9 mouse cellular contexts compared by ENCODE assay signal in genomic region chr7:99215347-99215855, GRCm38 (mm10). TPM values are rescaled to one million over a fixed set of nuclear protein-coding genes. Genes with fewer than 3 reads are reported as not detected.
DNase-seq lines count a peak whose midpoint lies in the region; ATAC-seq and TF ChIP-seq lines count a peak whose summit lies in the region.
"Had no signal": no experiment of that assay in that cellular context is flagged by ENCODE, and none has a peak within 500 bp of the region (broad histone marks: within the 10 kb centered on the region; RNA-seq: fewer than 3 reads in every experiment).

No protein-coding gene starts in this region.

- no peak overlapping the region for H3K4me3 ChIP-seq in heart, embryonic 14.5 days (ENCODE audit: control insufficient read depth in 1 of 2, insufficient read depth in 1 of 2, low read depth in 1 of 2, low read length in 2 of 2)
- H3K4me3 ChIP-seq in liver, postnatal 0 days (ENCODE audit: low read depth, low read length) = no peak overlapping the region

- no peaks in the 10 kb centered on the region for H3K9me3 ChIP-seq in heart, embryonic 14.5 days (ENCODE audit: control insufficient read depth, low read length)
- no peaks in the 10 kb centered on the region for H3K9me3 ChIP-seq in liver, postnatal 0 days (ENCODE audit: low read length)

- TF ChIP-seq CTCF in liver, postnatal 0 days (IDR thresholded peaks at IDR 0.05; ENCODE audit: low read depth) = no peak

- TF ChIP-seq EP300 in liver, postnatal 0 days (IDR thresholded peaks at IDR 0.05; ENCODE audit: low read depth) = no peak

- peaks cover 25 to 37% of the 10 kb centered on the region in 2 experiments for H3K4me1 ChIP-seq in heart, embryonic 14.5 days (ENCODE audit: control insufficient read depth in 2 of 2, insufficient read depth in 2 of 2, low read length in 2 of 2)
- peaks cover 26% of the 10 kb centered on the region for H3K4me1 ChIP-seq in liver, postnatal 0 days (ENCODE audit: insufficient read depth)

- H3K9ac ChIP-seq in heart, embryonic 14.5 days (ENCODE audit: low read length) = no peak overlapping the region; the same call in 1 of the 2 replicates
- H3K9ac ChIP-seq in liver, postnatal 0 days (replicated peaks) = no peak overlapping the region

- peak overlapping the region; percentile 46 to 54 for H3K27ac ChIP-seq in heart, embryonic 14.5 days (replicated peaks in 1 of 2; ENCODE audit: control insufficient read depth in 1 of 2, insufficient read depth in 1 of 2, low read depth in 2 of 2, low read length in 2 of 2)
- no peak overlapping the region for H3K27ac ChIP-seq in liver, postnatal 0 days (ENCODE audit: low read depth)

- no peaks in the 10 kb centered on the region for H3K36me3 ChIP-seq in heart, embryonic 14.5 days (ENCODE audit: control insufficient read depth, insufficient read depth, low read length)
- no peaks in the 10 kb centered on the region for H3K36me3 ChIP-seq in liver, postnatal 0 days (replicated peaks; ENCODE audit: insufficient read depth, low read length)

- no peak overlapping the region for H3K4me2 ChIP-seq in heart, embryonic 14.5 days (ENCODE audit: low read length)
- no peak overlapping the region for H3K4me2 ChIP-seq in liver, postnatal 0 days (ENCODE audit: low read depth, low read length)

- DNase-seq in layer of hippocampus, adult 11-12 months (ENCODE audit: low spot score) = peak; percentile 36
- DNase-seq in layer of hippocampus, postnatal 14 days (ENCODE audit: low spot score in 2 of 2) = no peak
- DNase-seq in adrenal gland, adult 8-10 months = peak; percentile 65
- DNase-seq in liver, postnatal 0 days = no peak
- no peak for DNase-seq in embryo, embryonic 11 days
- no peak for DNase-seq in spleen, postnatal 14 days (ENCODE audit: low spot score in 2 of 2)
- no peak for DNase-seq in neural tube, embryonic 10.5 days (ENCODE audit: extremely low spot score, low spot score)

- 24% methylated on average over 8 of the region's 8 CpGs for WGBS in heart, embryonic 14.5 days
- WGBS in liver, postnatal 0 days (ENCODE audit: insufficient replicate concordance) = 64% methylated on average over 8 of the region's 8 CpGs

- peak; percentile 57 for ATAC-seq in heart, embryonic 14.5 days (ENCODE audit: insufficient number of reproducible peaks, insufficient read depth, low FRiP score, low read depth)
- peak; percentile 60 for ATAC-seq in liver, postnatal 0 days

- no peaks in the 10 kb centered on the region for H3K27me3 ChIP-seq in heart, embryonic 14.5 days (ENCODE audit: control insufficient read depth, insufficient read depth, low read length)
- no peaks in the 10 kb centered on the region for H3K27me3 ChIP-seq in liver, postnatal 0 days (ENCODE audit: insufficient read depth, low read length)

RNA-seq across cellular contexts. Expression of gene Mogat2, which starts 23.0 kb away (rescaled TPM):
- not detected for total RNA-seq in layer of hippocampus, postnatal 14 days (2021)
- 1 to 10 TPM in 1 of 4 experiments, under 1 TPM in 3; 0.25 to 1.5 (median 0.51) TPM for total RNA-seq in adrenal gland, adult 8-10 months (2022)
- polyA plus RNA-seq in heart, embryonic 14.5 days (2014; fragmentation: Nextera tagmentation; extraction: Ambion mirVana) = 1.1 and 1.7 TPM in 2 replicates
- 3.9 and 4.0 TPM in 2 replicates for polyA plus RNA-seq in liver, postnatal 0 days (2015; fragmentation: Nextera tagmentation; extraction: Ambion mirVana)
- total RNA-seq: layer of hippocampus, adult 8-10 months had no signal

RNA-seq across cellular contexts. Expression of gene Dgat2, which starts 32.9 kb away (rescaled TPM):
- total RNA-seq in layer of hippocampus, postnatal 14 days (2021) = 10 to 100 TPM; 94.7 to 96.3 TPM
- 100 to 1,000 TPM; 138 to 436 (median 316) TPM for total RNA-seq in adrenal gland, adult 8-10 months (2022)
- 19.8 and 22.3 TPM in 2 replicates for polyA plus RNA-seq in heart, embryonic 14.5 days (2014; fragmentation: Nextera tagmentation; extraction: Ambion mirVana)
- polyA plus RNA-seq in liver, postnatal 0 days (2015; fragmentation: Nextera tagmentation; extraction: Ambion mirVana) = 226 and 249 TPM in 2 replicates

RNA-seq across cellular contexts. Expression of gene Map6, which starts 51.8 kb away (rescaled TPM):
- 100 to 1,000 TPM; 125 to 131 TPM for total RNA-seq in layer of hippocampus, postnatal 14 days (2021)
- total RNA-seq in adrenal gland, adult 8-10 months (2022) = 10 to 100 TPM in 3 of 4 experiments, 1 to 10 TPM in 1; 8.6 to 14.1 (median 12.4) TPM
- polyA plus RNA-seq in heart, embryonic 14.5 days (2014; fragmentation: Nextera tagmentation; extraction: Ambion mirVana) = 2.1 and 2.4 TPM in 2 replicates
- polyA plus RNA-seq in liver, postnatal 0 days (2015; fragmentation: Nextera tagmentation; extraction: Ambion mirVana) = 0.06 TPM in 2 replicates

Comparison
In these comparisons a context has a peak if more than half of its experiments do, and no peak if none do; other contexts are left out.
1. DNase-seq: peak in layer of hippocampus, adult 11-12 months (single experiment) and adrenal gland, adult 8-10 months (single experiment); none in layer of hippocampus, postnatal 14 days (0 of 2), liver, postnatal 0 days (single experiment), embryo, embryonic 11 days (single experiment), spleen, postnatal 14 days (0 of 2) and neural tube, embryonic 10.5 days (single experiment).
2. RNA of gene Map6, which starts 51.8 kb away (total RNA-seq): 125 to 131 TPM in layer of hippocampus, postnatal 14 days; 8.6 to 14.1 TPM in adrenal gland, adult 8-10 months; every median in the first group is over 4 times any median in the second.